Comparison of ENCODE assay signal across 8 mouse cellular contexts in genomic region chr5:119844994-119845393, GRCm38 (mm10). TPM values are rescaled to one million over a fixed set of nuclear protein-coding genes. Genes with fewer than 3 reads are reported as not detected.
DNase-seq lines count a peak whose midpoint lies in the region; ATAC-seq lines count a peak whose summit lies in the region.

No protein-coding gene starts in this region.

- H3K36me3 ChIP-seq in forebrain, embryonic 12.5 days (replicated peaks) = no peaks in the 10 kb centered on the region
- no peaks in the 10 kb centered on the region for H3K36me3 ChIP-seq in hindbrain, embryonic 15.5 days
- no peaks in the 10 kb centered on the region for H3K36me3 ChIP-seq in midbrain, embryonic 16.5 days (ENCODE audit: control insufficient read depth, insufficient read depth, low read length)

- peak; percentile 56 for DNase-seq in testis, postnatal 10 days (ENCODE audit: low spot score)
- no peak for DNase-seq in testis, postnatal 14 days (ENCODE audit: low spot score)
- DNase-seq in left cerebral cortex, adult 8-10 months (ENCODE audit: low spot score in 2 of 2) = no peak
- no peak for DNase-seq in spleen, adult 18-20 months
- DNase-seq in urinary bladder, postnatal 10 days (ENCODE audit: low spot score) = no peak

- ATAC-seq in forebrain, embryonic 12.5 days (ENCODE audit: low FRiP score) = peak; percentile 55; the same call in 1 of the 2 replicates
- ATAC-seq in hindbrain, embryonic 15.5 days (ENCODE audit: low FRiP score, low read depth) = peak; percentile 42
- ATAC-seq in midbrain, embryonic 16.5 days = peak; percentile 67; the same call in 1 of the 2 replicates

- peaks cover 7% of the 10 kb centered on the region for H3K4me1 ChIP-seq in forebrain, embryonic 12.5 days
- peaks cover 6% of the 10 kb centered on the region for H3K4me1 ChIP-seq in hindbrain, embryonic 15.5 days (replicated peaks)
- peaks cover 4% of the 10 kb centered on the region; the same call in 1 of the 2 replicates for H3K4me1 ChIP-seq in midbrain, embryonic 16.5 days (ENCODE audit: control insufficient read depth, insufficient read depth, low read length)

- H3K9me3 ChIP-seq in forebrain, embryonic 12.5 days = no peaks in the 10 kb centered on the region
- no peaks in the 10 kb centered on the region for H3K9me3 ChIP-seq in hindbrain, embryonic 15.5 days
- H3K9me3 ChIP-seq in midbrain, embryonic 16.5 days (replicated peaks; ENCODE audit: control insufficient read depth, low read length, poor library complexity, severe bottlenecking) = no peaks in the 10 kb centered on the region

- H3K4me3 ChIP-seq in forebrain, embryonic 12.5 days (replicated peaks) = peak overlapping the region; percentile 22
- peak overlapping the region; percentile 25 for H3K4me3 ChIP-seq in hindbrain, embryonic 15.5 days
- H3K4me3 ChIP-seq in midbrain, embryonic 16.5 days (ENCODE audit: low read depth, low read length) = peak overlapping the region; percentile 24

- H3K27me3 ChIP-seq in forebrain, embryonic 12.5 days = peaks cover 85% of the 10 kb centered on the region
- H3K27me3 ChIP-seq in hindbrain, embryonic 15.5 days = peaks cover 77% of the 10 kb centered on the region
- peaks cover 48% of the 10 kb centered on the region for H3K27me3 ChIP-seq in midbrain, embryonic 16.5 days (ENCODE audit: control insufficient read depth, insufficient read depth, low read depth, low read length)

- H3K4me2 ChIP-seq in forebrain, embryonic 12.5 days = peak overlapping the region; percentile 46
- peak overlapping the region; percentile 47 for H3K4me2 ChIP-seq in hindbrain, embryonic 15.5 days
- peak overlapping the region; percentile 48 for H3K4me2 ChIP-seq in midbrain, embryonic 16.5 days (ENCODE audit: low read length)

- H3K27ac ChIP-seq in forebrain, embryonic 12.5 days = no peak overlapping the region
- H3K27ac ChIP-seq in hindbrain, embryonic 15.5 days (replicated peaks) = no peak overlapping the region
- no peak overlapping the region for H3K27ac ChIP-seq in midbrain, embryonic 16.5 days (ENCODE audit: low read length)

- under 1% methylated on average over 21 of the region's 21 CpGs for WGBS in forebrain, embryonic 12.5 days
- under 1% methylated on average over 21 of the region's 21 CpGs for WGBS in hindbrain, embryonic 15.5 days
- 1% methylated on average over 21 of the region's 21 CpGs for WGBS in midbrain, embryonic 16.5 days

- no peak overlapping the region for H3K9ac ChIP-seq in forebrain, embryonic 12.5 days
- H3K9ac ChIP-seq in hindbrain, embryonic 15.5 days = no peak overlapping the region
- H3K9ac ChIP-seq in midbrain, embryonic 16.5 days (ENCODE audit: low read depth, low read length) = 0 out of 2 replicates have a peak overlapping the region, but pooled peaks have one; percentile 21

RNA-seq across cellular contexts. Expression of gene Tbx5, which starts 12.5 kb away (rescaled TPM):
- polyA plus RNA-seq in forebrain, embryonic 12.5 days (2016; fragmentation: Nextera tagmentation; extraction: Ambion mirVana) = 0.08 and 0.11 TPM in 2 replicates
- polyA plus RNA-seq in hindbrain, embryonic 15.5 days (2015; fragmentation: Nextera tagmentation; extraction: Ambion mirVana) = 0.09 TPM in 1 of 2 replicates, not detected in the other
- polyA plus RNA-seq in midbrain, embryonic 16.5 days (2015; fragmentation: Nextera tagmentation; extraction: Ambion mirVana) = 0.05 TPM in 1 of 2 replicates, not detected in the other
- not detected for total RNA-seq in left cerebral cortex, adult 8-10 months (2022)
